Mouse (Mus musculus): ENCODE data around the gene 9030612E09Rik. TPM values are rescaled to one million over a fixed set of nuclear protein-coding genes. Genes with fewer than 3 reads are reported as not detected.

The 9030612E09Rik gene
- total and polyA plus RNA-seq, 2 experiments from 2014 or later, result 2.2 to 2.4 TPM

DNA sequence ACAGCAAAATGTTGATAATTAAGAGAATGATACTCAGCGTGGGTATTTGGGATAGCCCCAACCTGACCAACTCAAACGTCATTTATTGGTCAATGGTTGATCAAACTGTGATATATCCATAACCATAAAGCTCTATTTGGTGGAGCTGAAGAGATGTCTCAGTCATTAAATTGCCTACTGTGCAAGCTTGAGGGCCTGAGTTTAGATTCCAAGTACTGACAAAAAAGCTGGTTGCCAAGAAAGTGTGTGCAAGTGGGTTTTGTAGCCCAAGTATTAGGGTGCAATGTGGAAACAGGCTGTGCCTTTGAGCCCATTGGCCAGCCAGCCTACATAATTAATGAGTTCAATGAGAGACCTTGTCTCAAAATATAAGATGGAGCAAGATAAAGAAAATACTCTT is 48.9 kb downstream of the 9030612E09Rik start:
- no peaks in the 10 kb centered on the region for H3K9me3 ChIP-seq (ENCODE audit: low read length)
- no peak overlapping the region for H3K4me3 ChIP-seq (ENCODE audit: low read depth, low read length)
- no peak overlapping the region for H3K9ac ChIP-seq
- peaks cover 7% of the 10 kb centered on the region; the same call in 1 of the 2 replicates for H3K4me1 ChIP-seq (ENCODE audit: insufficient read depth)
- no peak overlapping the region for H3K27ac ChIP-seq (ENCODE audit: low read depth, low read length)
- H3K4me2 ChIP-seq (ENCODE audit: low read depth), result no peak overlapping the region
- ATAC-seq (no peak), DNase-seq (no peak)
- TF ChIP-seq CTCF (IDR thresholded peaks at IDR 0.05; ENCODE audit: low read depth), result no peak
- 93% methylated on average over 2 of the region's 2 CpGs for WGBS
- H3K36me3 ChIP-seq (ENCODE audit: insufficient read depth), result no peaks in the 10 kb centered on the region
- H3K27me3 ChIP-seq (ENCODE audit: insufficient read depth, low read length), result no peaks in the 10 kb centered on the region

Other genes starting within 250 kb of the 9030612E09Rik start
- 31.5 and 38.3 TPM in 2 replicates for gene Sobp, start 174 bp upstream of the 9030612E09Rik start, total RNA-seq (2014; rRNA removed)
- gene Sobp, start 174 bp upstream of the 9030612E09Rik start, polyA plus RNA-seq (2015; fragmentation: Nextera tagmentation; extraction: Ambion mirVana), result 16.4 and 19.9 TPM in 2 replicates
- 20.5 and 21.1 TPM in 2 replicates for gene Pdss2, start 46.8 kb downstream of the 9030612E09Rik start, total RNA-seq (2014; rRNA removed)
- 14.0 and 18.4 TPM in 2 replicates for gene Pdss2, start 46.8 kb downstream of the 9030612E09Rik start, polyA plus RNA-seq (2015; fragmentation: Nextera tagmentation; extraction: Ambion mirVana)

Data from forebrain, postnatal 0 days (tissue).